Mouse (Mus musculus) heart, postnatal 10 days (tissue): ENCODE data around the gene F12. TPM values are rescaled to one million over a fixed set of nuclear protein-coding genes. Genes with fewer than 3 reads are reported as not detected.

ENCODE experiments used
- DNase-seq, 2 experiments: peaks; one replicate each; pipeline ENCODE4 v3.0.0; 2021
- intact Hi-C: fragments of 180-260 bp; cut with DNase I; formaldehyde crosslinking; loops from one replicate; pipeline ENCODE4 v1.15.1; 2025
- total RNA-seq, 2 experiments: library from RNA; stranded (reverse); gene quantifications; 2 replicates each; pipeline ENCODE4 v1.2.3; 2021

Gene F12
- total RNA-seq, 2 experiments from 2014 or later = not detected

GRCm38 (mm10) chr13:55420018-55420932 lies 6.3 kb downstream of the F12 start:
- no peak for DNase-seq
- intact Hi-C loops = no loop called here

- intact Hi-C loops = no loop called here
- DNase-seq = no peak
Observed at GRCm38 (mm10) chr13:55419142-55419541, 7.5 kb downstream of the F12 start.

DNA sequence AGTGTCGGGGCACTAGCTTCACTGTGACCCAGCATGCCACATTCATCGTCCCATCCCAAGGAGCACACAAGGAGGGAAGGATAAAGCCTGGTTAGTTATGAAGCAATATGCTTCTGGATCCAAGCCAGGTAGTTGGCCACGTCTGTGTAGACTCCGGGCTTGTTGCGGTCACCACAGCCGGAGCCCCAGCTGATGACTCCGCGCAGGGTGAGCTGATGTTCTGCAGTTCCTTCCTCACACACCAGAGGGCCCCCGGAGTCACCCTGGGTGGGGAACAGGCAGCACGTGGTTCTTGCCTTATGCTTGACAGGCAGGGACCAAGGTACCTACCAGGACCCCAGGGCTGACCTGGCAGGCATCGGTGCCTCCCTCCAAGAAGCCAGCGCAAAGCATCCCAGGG lies 8.6 kb downstream of the F12 start:
- intact Hi-C loops = loop anchor here (1.0 kb wide), 2 partner anchors 53 to 99 kb away; no protein-coding TSS in a partner anchor
- peak; percentile 89 to 96 for DNase-seq

- peak; percentile 49 to 51 for DNase-seq
- intact Hi-C loops = no loop called here
Observed at GRCm38 (mm10) chr13:55414743-55415380, 11.7 kb downstream of the F12 start, which contains the start of gene Pfn3. Gene Pfn3, minus strand, starts transcription at chr13:55415232.

DNA sequence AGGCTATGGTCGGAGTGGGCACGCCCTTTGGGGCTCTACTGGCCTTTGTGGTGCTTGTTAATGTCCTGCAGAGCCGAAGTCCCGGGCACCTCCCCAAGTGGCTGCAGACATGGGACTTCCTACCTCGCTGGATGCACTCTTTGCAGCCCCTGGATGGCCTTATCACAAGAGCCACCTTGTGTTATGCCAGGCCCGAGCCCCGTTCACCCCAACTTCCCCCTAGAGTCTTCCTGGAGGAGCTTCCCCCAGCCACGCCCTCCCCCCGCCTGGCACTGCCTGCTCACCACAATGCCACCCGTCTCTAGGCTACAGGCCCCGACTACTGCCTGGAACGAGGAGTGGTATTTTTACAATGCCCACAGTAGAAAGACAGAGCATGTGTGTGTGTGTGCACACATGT lies 13.3 kb downstream of the F12 start:
- no peak for DNase-seq
- intact Hi-C loops = no loop called here

DNA sequence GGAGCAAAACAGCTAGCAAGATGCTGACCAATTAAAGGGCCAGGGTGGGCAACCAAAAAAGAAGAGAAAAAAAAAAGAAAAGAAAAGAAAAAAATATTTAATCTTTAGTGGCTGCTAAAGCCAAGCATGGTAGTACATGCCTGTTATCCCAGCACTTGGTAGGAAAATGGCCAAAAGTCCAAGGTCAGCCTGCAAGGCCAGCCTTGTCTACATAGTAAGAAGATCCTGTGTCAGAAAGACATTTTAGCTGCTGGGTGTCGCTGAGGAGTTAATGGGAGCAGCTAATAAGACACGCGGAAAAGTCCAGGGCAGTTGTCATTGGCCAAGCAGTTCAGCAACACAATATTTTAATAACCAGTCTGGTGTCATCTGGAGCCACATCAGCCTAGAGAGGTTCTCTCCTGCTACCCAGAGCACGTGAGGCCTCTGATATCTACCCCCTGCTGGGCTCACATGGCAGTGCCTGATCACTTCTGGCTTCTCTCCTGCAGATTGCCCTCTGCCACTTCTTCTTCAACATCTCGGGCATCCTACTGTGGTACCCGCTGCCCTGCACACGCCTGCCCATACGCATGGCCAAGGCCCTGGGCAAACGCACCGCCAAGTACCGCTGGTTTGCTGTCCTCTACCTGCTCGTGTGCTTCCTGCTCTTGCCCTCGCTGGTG lies 13.8 kb downstream of the F12 start:
- intact Hi-C loops = no loop called here
- DNase-seq = no peak

- no peak for DNase-seq
- intact Hi-C loops = no loop called here
Observed at GRCm38 (mm10) chr13:55411826-55412225, 14.8 kb downstream of the F12 start.

DNA sequence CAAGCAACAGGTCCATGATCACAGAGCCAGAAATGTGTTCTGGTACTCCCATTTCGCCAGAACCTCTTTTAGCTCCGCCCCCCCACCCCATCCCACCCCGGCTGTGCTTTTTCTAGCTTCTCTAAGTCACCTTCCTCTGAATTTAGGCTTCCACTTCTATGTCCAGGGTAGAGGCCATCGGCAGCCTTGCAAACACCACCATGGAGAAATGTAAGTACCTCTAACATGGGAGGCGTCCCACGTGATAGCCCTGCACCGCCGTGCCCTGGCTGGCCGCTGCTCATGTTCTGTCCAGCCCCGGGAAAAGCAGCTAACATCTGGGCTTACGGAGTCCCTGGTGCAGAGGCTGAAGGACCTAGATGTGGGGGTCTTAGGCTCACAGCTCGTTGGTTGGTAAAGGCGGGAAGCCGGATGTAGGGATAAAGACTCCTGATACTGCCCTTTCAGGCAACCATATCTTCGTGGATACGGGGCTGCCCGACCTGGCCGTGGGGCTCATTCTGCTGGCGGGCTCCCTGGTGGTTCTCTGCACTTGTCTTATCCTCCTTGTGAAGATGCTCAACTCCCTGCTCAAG lies 18.0 kb downstream of the F12 start:
- DNase-seq = no peak
- intact Hi-C loops = loop anchor here (5.0 kb wide), 1 partner anchor 129 kb away; the partner anchor contains the start of gene Ddx41

DNA sequence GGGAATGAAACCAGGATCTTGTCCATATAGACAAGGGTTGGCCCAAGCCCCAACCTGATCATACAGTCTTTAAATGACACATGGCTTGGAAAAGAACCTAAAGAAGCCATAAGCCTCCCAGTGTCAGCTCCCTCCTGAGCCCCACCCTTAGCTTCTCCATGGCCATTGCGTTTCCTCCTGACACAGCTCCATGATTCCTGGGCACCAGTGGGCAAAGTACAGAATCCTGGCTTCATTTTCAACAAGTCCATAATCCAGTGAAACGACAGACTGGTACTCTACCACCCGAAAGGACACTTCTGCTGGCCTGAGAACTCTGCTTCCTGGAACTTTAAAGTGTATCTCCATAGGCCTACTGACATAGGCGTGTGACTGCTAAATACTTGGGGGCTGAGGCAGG lies 19.3 kb downstream of the F12 start:
- intact Hi-C loops = loop anchor here (5.0 kb wide), 1 partner anchor 130 kb away; the partner anchor contains the start of gene Ddx41
- no peak for DNase-seq

DNA sequence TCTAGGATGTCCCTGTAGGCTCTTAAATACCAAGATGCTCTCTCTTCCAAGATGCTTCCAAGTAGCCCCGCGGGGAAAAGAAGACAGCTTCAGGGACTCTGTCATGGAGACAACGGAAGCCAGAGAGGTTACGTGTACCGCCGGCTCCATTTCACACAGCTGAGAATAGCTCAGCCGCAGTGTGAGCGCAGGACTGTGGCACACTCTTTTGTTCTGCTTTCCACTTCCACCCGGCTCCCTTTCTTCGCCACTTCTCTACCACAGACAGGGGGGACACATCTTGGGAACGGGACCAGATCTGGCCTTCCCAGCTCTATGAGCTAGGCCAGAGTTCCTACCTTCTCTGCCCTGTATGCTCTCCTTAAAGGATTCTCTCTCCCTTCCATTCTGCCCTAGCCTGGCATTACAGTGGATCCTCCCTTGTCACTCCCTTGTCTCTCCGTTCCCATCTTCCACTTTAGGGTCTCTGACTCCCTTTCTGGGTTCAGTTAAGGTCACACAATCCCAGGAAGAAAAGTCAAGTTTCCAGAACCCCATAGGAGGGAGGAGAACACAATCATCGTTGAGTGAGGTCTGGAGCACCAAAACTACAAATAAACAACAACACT lies 20.7 kb downstream of the F12 start:
- intact Hi-C loops = loop anchor here (1.0 to 5.0 kb wide), 3 partner anchors 63 to 131 kb away; partner anchors contain the start of gene Ddx41
- DNase-seq = no peak

GRCm38 (mm10) chr13:55404853-55405782 lies 21.5 kb downstream of the F12 start:
- peak; percentile 82 to 87 for DNase-seq
- intact Hi-C loops = loop anchor here (1.0 to 5.0 kb wide), 3 partner anchors 64 to 132 kb away; partner anchors contain the start of gene Ddx41

GRCm38 (mm10) chr13:55403935-55404852 lies 22.4 kb downstream of the F12 start:
- intact Hi-C loops = no loop called here
- no peak for DNase-seq

GRCm38 (mm10) chr13:55403266-55403665 lies 23.3 kb downstream of the F12 start:
- DNase-seq = no peak
- intact Hi-C loops = no loop called here

- no peak for DNase-seq
- intact Hi-C loops = no loop called here
Observed at GRCm38 (mm10) chr13:55400039-55400346, 26.6 kb downstream of the F12 start.

GRCm38 (mm10) chr13:55399300-55400038 lies 27.1 kb downstream of the F12 start:
- DNase-seq = no peak
- intact Hi-C loops = no loop called here

GRCm38 (mm10) chr13:55398088-55398487 lies 28.5 kb downstream of the F12 start, which contains the start of gene Slc34a1:
Gene Slc34a1, plus strand, starts transcription at chr13:55398187.
- no peak for DNase-seq
- intact Hi-C loops = no loop called here

DNA sequence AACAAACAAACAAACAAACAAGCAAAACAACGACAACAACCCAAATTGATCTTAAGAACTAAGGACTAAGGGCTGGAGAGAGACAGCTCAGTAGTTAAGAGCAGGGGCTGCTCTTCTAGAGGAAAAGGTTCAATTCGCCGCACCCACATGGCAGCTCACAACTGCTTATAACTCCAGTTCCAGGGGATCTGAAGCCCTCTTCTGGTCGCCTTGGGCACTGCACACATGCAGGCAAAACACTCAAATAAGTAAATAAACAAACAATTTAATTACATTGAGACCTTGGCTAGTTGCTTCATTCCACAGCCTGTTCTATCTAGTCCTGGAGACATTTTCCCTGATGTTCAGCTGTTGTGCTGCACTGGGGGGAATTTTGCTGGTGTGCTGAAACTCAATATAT lies 33.7 kb downstream of the F12 start:
- intact Hi-C loops = no loop called here
- no peak for DNase-seq

GRCm38 (mm10) chr13:55391626-55392029 lies 35.0 kb downstream of the F12 start:
- DNase-seq = no peak
- intact Hi-C loops = no loop called here
